Mouse (Mus musculus) hindbrain, embryonic 11.5 days (tissue): ENCODE measurements around the gene Guk1. TPM values are rescaled to one million over a fixed set of nuclear protein-coding genes. Genes with fewer than 3 reads are reported as not detected.

Experiments
- ATAC-seq: fragments of 200-750 bp; cut with Nextera tagmentation; 2 replicates; pipeline ENCODE4 v1.8.0; 2017; ENCODE audit warnings: mild to moderate bottlenecking, moderate TSS enrichment, moderate library complexity; ENCODE audit not compliant: low FRiP score
- DNase-seq: peaks from one replicate; pipeline ENCODE4 v3.0.0-alpha.2; 2015; ENCODE audit warnings: low spot score
- H3K27ac ChIP-seq: fragments of 300-500 bp; sonication (generic); 2 replicates; pipeline ENCODE4 v1.5.1; 2014; ENCODE audit warnings: mild to moderate bottlenecking, low read depth, low read length
- H3K27me3 ChIP-seq: fragments of 300-500 bp; sonication (generic); 2 replicates; pipeline ENCODE4 v1.6.1; 2014; ENCODE audit warnings: mild to moderate bottlenecking, low read length, moderate library complexity, mixed read lengths; ENCODE audit not compliant: control insufficient read depth, insufficient read depth
- H3K36me3 ChIP-seq: fragments of 300-500 bp; sonication (generic); 2 replicates; pipeline ENCODE4 v1.6.1; 2014; ENCODE audit warnings: mild to moderate bottlenecking, low read length, moderate library complexity, mixed read lengths; ENCODE audit not compliant: control insufficient read depth, insufficient read depth
- H3K4me1 ChIP-seq: fragments of 300-500 bp; sonication (generic); replicated peaks from 2 replicates; pipeline ENCODE4 v1.6.1; 2014; ENCODE audit warnings: low read length, mixed read lengths; ENCODE audit not compliant: control insufficient read depth, insufficient read depth
- H3K4me2 ChIP-seq: fragments of 300-500 bp; sonication (generic); replicated peaks from 2 replicates; pipeline ENCODE4 v1.6.1; 2014; ENCODE audit warnings: mild to moderate bottlenecking, low read depth, low read length
- H3K4me3 ChIP-seq: fragments of 300-500 bp; sonication (generic); 2 replicates; pipeline ENCODE4 v1.5.1; 2014; ENCODE audit warnings: low read depth, low read length
- H3K9ac ChIP-seq: fragments of 300-500 bp; sonication (generic); 2 replicates; pipeline ENCODE4 v1.6.1; 2014; ENCODE audit warnings: low read depth, low read length
- H3K9me3 ChIP-seq: fragments of 300-500 bp; sonication (generic); 2 replicates; pipeline ENCODE4 v1.6.1; 2016; ENCODE audit warnings: low read length; ENCODE audit not compliant: control insufficient read depth
- WGBS: fragments of 180-500 bp; shearing (Covaris S2); extraction: QIAGEN DNeasy Blood & Tissue Kit; methylation state at CpG from one replicate; pipeline ENCODE4 v1.1.7; 2014; 5-methylcytosine and 5-hydroxymethylcytosine counted together
- polyA plus RNA-seq: library from polyadenylated mRNA; unstranded; fragments of >200 nt; fragmentation: Nextera tagmentation; extraction: Ambion mirVana; gene quantifications from 2 replicates; pipeline ENCODE4 v1.2.1, GENCODE M21; 2014

Guk1 gene
- polyA plus RNA-seq, 1 experiment from 2014 or later: 105 TPM

DNA sequence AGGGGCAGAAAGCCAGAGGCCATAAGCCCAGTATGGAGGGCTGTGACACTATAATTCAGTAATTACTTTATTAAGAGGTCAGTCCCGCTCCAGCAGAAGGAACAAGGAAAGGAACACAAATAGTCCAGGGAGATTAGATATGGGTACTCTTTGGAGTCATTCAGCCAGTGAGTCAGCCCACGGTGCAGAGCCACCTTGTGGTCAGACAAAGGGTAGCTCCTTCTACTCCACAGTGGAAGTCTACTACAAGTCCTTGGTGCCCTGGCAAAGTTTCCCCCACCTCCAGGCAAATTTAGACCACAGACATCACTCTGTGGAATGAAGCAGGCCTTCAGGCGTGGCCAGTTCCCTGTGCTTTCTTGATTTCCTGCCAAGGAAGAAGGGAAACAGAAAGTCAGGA, 8.2 kb downstream of the Guk1 start:
- ATAC-seq: no peak
- WGBS: 39% methylated on average over 3 of the region's 3 CpGs
- Histone ChIP-seq H3K9me3 (no peaks in the 10 kb centered on the region), H3K4me2 (no peak overlapping the region), H3K9ac (no peak overlapping the region), H3K27ac (no peak overlapping the region), H3K27me3 (peaks cover under 1% of the 10 kb centered on the region), H3K36me3 (no peaks in the 10 kb centered on the region), H3K4me3 (no peak overlapping the region), H3K4me1 (no peaks in the 10 kb centered on the region)
- DNase-seq: peak; percentile 51

GRCm38 (mm10) chr11:59182864-59183331, 9.1 kb downstream of the Guk1 start, which contains the start of gene Gjc2:
TSS of gene Gjc2 (minus strand) at chr11:59183213.
- Histone ChIP-seq H3K4me3 (no peak within 1 kb of the TSS), H3K27me3 (peaks cover 10% of the 10 kb centered on the region), H3K9ac (no peak within 1 kb of the TSS), H3K27ac (no peak within 1 kb of the TSS), H3K4me1 (no peaks in the 10 kb centered on the region), H3K4me2 (no peak within 1 kb of the TSS), H3K9me3 (no peaks in the 10 kb centered on the region), H3K36me3 (no peaks in the 10 kb centered on the region)
- ATAC-seq (no peak), DNase-seq (no peak)
- 40% methylated on average over 3 of the region's 3 CpGs for WGBS

DNA sequence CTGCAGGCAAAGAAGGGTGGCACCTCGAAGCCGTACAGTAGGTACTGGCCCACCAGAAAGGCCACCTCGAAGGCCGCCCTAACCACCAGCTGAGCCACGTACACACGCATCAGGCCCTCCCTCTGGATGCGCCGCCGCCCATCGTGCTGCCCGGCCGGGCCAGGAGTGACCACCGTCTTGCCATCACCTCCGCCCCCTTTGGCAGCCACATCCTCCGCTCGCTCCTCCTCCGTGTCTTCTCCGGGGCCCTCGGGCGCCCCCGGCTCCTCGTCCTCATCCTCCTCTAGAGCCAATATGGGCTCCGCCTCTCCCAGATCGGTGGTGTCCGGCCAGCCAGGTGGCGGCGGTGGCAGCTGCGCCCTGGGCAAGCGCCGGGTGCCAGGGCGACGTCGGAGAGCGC, 15.1 kb downstream of the Guk1 start:
- 6% methylated on average over 34 of the region's 34 CpGs for WGBS
- Histone ChIP-seq H3K27me3 (peaks cover 46% of the 10 kb centered on the region), H3K27ac (no peak overlapping the region), H3K4me2 (no peak overlapping the region), H3K36me3 (no peaks in the 10 kb centered on the region), H3K4me3 (no peak overlapping the region; the same call in 1 of the 2 replicates), H3K4me1 (no peaks in the 10 kb centered on the region; the same call in 1 of the 2 replicates), H3K9me3 (no peaks in the 10 kb centered on the region), H3K9ac (no peak overlapping the region)
- ATAC-seq (no peak), DNase-seq (no peak)

GRCm38 (mm10) chr11:59176475-59176874, 15.5 kb downstream of the Guk1 start:
- DNase-seq: no peak
- no peak overlapping the region; the same call in 1 of the 2 replicates for H3K4me2 ChIP-seq
- no peaks in the 10 kb centered on the region for H3K36me3 ChIP-seq
- no peaks in the 10 kb centered on the region; the same call in 1 of the 2 replicates for H3K4me1 ChIP-seq
- peaks cover 46% of the 10 kb centered on the region for H3K27me3 ChIP-seq
- H3K9me3 ChIP-seq: no peaks in the 10 kb centered on the region
- H3K27ac ChIP-seq: no peak overlapping the region
- ATAC-seq: no peak
- H3K4me3 ChIP-seq: 0 out of 2 replicates have a peak overlapping the region, but pooled peaks have one; percentile 4
- H3K9ac ChIP-seq: no peak overlapping the region
- 5% methylated on average over 41 of the region's 48 CpGs for WGBS

- H3K9ac ChIP-seq: no peak overlapping the region
- WGBS: 73% methylated on average over 6 of the region's 6 CpGs
Observed at GRCm38 (mm10) chr11:59174189-59174838, 17.7 kb downstream of the Guk1 start.

GRCm38 (mm10) chr11:59170549-59170948, 21.5 kb downstream of the Guk1 start:
- H3K27me3 ChIP-seq: peaks cover 13% of the 10 kb centered on the region
- H3K4me3 ChIP-seq: no peak overlapping the region
- DNase-seq: no peak
- H3K36me3 ChIP-seq: no peaks in the 10 kb centered on the region
- no peaks in the 10 kb centered on the region for H3K9me3 ChIP-seq
- no peak for ATAC-seq
- no peak overlapping the region for H3K9ac ChIP-seq
- H3K4me1 ChIP-seq: no peaks in the 10 kb centered on the region
- 80% methylated on average over 4 of the region's 4 CpGs for WGBS
- no peak overlapping the region for H3K27ac ChIP-seq
- no peak overlapping the region for H3K4me2 ChIP-seq

More at GRCm38 (mm10) chr11:59174189-59174838, 17.7 kb downstream of the Guk1 start:
- Histone ChIP-seq H3K4me1 (no peaks in the 10 kb centered on the region; the same call in 1 of the 2 replicates), H3K4me3 (no peak overlapping the region), H3K27ac (no peak overlapping the region), H3K9me3 (no peaks in the 10 kb centered on the region), H3K4me2 (no peak overlapping the region), H3K27me3 (peaks cover 46% of the 10 kb centered on the region), H3K36me3 (no peaks in the 10 kb centered on the region)
- ATAC-seq (no peak), DNase-seq (no peak)

DNA sequence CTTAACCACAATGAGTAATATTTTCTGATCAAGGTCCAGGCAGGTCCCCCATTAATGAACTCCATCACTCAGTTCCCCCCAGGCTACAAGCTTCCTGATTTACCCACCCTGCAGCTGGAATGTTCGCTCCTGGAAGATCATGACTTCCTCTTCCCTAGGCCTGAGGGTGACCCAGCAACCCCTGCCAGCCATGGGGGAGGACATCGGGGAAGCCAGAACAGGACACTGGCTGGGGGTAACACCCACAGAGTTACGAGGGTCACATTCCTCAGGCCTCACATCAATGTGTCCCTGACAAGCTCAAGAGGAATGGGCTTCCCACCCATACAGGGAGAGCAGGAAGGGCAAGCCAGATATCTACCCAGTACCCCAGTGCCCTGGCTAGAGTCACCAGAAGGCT, 22.2 kb downstream of the Guk1 start:
- H3K4me2 ChIP-seq: no peak overlapping the region
- H3K27ac ChIP-seq: no peak overlapping the region
- no peak overlapping the region for H3K4me3 ChIP-seq
- DNase-seq (no peak), ATAC-seq (no peak)
- H3K36me3 ChIP-seq: no peaks in the 10 kb centered on the region
- H3K9me3 ChIP-seq: no peaks in the 10 kb centered on the region
- peaks cover 5% of the 10 kb centered on the region for H3K27me3 ChIP-seq
- WGBS: 68% methylated on average over 3 of the region's 3 CpGs
- H3K4me1 ChIP-seq: no peaks in the 10 kb centered on the region
- no peak overlapping the region for H3K9ac ChIP-seq

- Histone ChIP-seq H3K9me3 (no peaks in the 10 kb centered on the region), H3K27me3 (no peaks in the 10 kb centered on the region), H3K4me3 (no peak overlapping the region), H3K9ac (no peak overlapping the region), H3K4me1 (peaks cover 3% of the 10 kb centered on the region), H3K36me3 (no peaks in the 10 kb centered on the region), H3K27ac (no peak overlapping the region), H3K4me2 (no peak overlapping the region)
- no peak for DNase-seq
- 59% methylated on average over 2 of the region's 2 CpGs for WGBS
- no peak for ATAC-seq
Observed at GRCm38 (mm10) chr11:59165616-59166241, 26.3 kb downstream of the Guk1 start.
